Mouse (Mus musculus) urinary bladder, postnatal 25 days (tissue): ENCODE results near the gene Slc39a9.

Experiments used
- DNase-seq: peaks from one replicate; pipeline ENCODE4 v3.0.0; 2022; ENCODE audit warnings: low spot score

The Slc39a9 gene

GRCm38 (mm10) chr12:80719141-80719540 lies 75.5 kb downstream of the Slc39a9 start:
- no peak for DNase-seq

GRCm38 (mm10) chr12:80720507-80720906 lies 76.8 kb downstream of the Slc39a9 start:
- no peak for DNase-seq

GRCm38 (mm10) chr12:80721458-80721857 lies 77.8 kb downstream of the Slc39a9 start:
- DNase-seq, result no peak

- peak; percentile 83 for DNase-seq
These were observed 81.3 kb downstream of the Slc39a9 start for GRCm38 (mm10) chr12:80724853-80725559.

DNA sequence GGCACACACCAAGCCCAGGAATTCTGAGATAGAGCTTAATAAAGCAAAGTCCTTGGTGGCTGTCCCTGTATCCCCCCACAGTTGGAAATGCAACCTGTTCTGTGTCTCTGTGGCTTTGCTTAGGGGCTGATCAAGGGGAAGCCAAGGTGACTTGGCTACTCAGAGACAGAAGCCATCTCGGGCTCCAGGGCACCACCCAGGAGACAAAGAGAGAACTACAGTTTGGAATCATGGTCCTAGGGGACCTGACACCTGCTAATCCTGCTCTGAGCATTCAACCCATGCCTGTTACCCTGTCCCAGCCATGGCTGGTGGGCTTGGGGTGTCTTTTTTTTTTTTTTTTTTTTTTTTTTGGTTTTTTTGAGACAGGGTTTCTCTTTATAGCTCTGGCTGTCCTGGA lies 84.5 kb downstream of the Slc39a9 start:
- DNase-seq, result no peak

GRCm38 (mm10) chr12:80728814-80729213 lies 85.1 kb downstream of the Slc39a9 start:
- no peak for DNase-seq

DNA sequence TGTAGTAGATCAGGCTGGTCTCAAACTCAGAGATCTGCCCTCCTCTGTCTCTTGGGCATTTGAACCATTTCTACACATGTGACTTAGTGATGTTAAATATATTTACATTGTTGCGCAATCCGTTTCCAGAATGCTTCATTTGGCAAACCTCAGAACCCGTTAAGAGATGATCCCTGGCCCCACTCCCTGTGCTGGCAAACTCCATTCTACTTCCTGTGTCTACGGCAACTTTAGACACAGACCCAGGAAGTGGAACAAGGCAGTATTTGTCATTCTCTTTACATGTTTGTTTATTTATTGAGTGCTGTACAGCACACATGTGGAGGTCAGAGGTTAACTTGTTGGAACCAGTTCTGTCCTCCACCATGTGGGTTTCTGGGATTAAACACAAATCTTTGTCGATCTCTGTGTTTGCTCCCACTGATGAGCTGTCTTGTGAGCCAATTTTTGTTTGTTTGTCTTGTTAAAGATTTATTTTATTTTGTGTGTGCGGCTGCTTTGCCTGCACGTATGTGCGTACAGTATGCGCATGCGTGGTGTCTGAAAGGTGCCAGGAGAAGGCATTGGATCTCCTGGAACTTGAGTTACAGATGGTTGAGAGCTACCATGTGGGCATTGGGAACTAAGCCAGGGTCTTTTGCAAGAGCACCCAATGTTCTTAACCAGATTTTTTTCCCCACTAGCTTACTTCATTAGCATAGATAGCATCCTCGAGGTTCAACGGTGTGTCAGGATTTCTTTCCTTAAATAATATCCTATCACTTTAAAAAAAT lies 86.3 kb downstream of the Slc39a9 start:
- DNase-seq, result no peak

GRCm38 (mm10) chr12:80730567-80730966 lies 86.9 kb downstream of the Slc39a9 start:
- DNase-seq, result no peak
